Comparison of ENCODE assay signal across 27 mouse cellular contexts in the genomic region with DNA sequence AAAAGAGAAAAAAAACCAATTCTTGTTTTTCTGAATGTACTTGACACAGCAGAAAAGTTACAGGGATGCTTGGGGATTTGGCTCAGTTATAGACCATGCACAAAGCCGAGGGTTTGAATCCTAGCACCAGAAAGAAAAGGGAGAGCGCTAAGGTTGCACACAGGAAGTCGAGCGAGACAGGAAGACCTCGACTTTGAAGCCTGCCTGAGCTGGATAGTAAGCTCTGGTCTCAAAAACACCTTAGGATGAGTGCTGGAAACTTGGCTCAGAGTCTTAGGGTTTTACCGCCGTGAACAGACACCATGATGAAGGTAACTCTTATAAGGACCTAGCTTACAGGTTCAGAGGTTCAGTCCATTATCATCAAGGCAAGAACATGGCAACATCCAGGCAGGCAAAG. TPM values are rescaled to one million over a fixed set of nuclear protein-coding genes. Genes with fewer than 3 reads are reported as not detected.
"Had no signal": no experiment of that assay in that cellular context is flagged by ENCODE, and none has a peak within 500 bp of the region (broad histone marks: within the 10 kb centered on the region; RNA-seq: fewer than 3 reads in every experiment).

No protein-coding gene starts in this region.

- H3K27ac ChIP-seq: layer of hippocampus, adult 2 months; limb, embryonic 10.5 days; limb, embryonic 13.5 days; liver, embryonic 12.5 days; liver, embryonic 15.5 days; lung, embryonic 15.5 days; midbrain, embryonic 10.5 days; midbrain, embryonic 13.5 days; stomach, postnatal 0 days had no signal

- DNase-seq: kidney, adult 9 months; kidney, postnatal 14 days; kidney, postnatal 4 days; layer of hippocampus, adult 9-11 months; liver; lung, adult 18-20 months; lung, postnatal 10 days; lung, postnatal 36 days; right cerebral cortex, adult 18-20 months; right cerebral cortex, postnatal 14 days; right cerebral cortex, postnatal 4 days had no signal

- H3K9ac ChIP-seq: limb, embryonic 13.5 days; liver, embryonic 12.5 days; liver, embryonic 15.5 days; lung, embryonic 15.5 days; midbrain, embryonic 13.5 days had no signal

- H3K27me3 ChIP-seq: limb, embryonic 13.5 days; liver, embryonic 12.5 days; liver, embryonic 15.5 days; lung, embryonic 15.5 days; megakaryocyte, embryonic 14.5 days; midbrain, embryonic 13.5 days had no signal

- H3K4me2 ChIP-seq: limb, embryonic 13.5 days; liver, embryonic 12.5 days; liver, embryonic 15.5 days; lung, embryonic 15.5 days; midbrain, embryonic 13.5 days had no signal

- ATAC-seq: liver, embryonic 12.5 days; midbrain, embryonic 13.5 days; midbrain, embryonic 16.5 days had no signal

- H3K36me3 ChIP-seq: liver, embryonic 12.5 days; liver, embryonic 15.5 days; lung, embryonic 15.5 days; midbrain, embryonic 13.5 days had no signal

- H3K4me3 ChIP-seq: layer of hippocampus, adult 2 months; limb, embryonic 10.5 days; limb, embryonic 13.5 days; liver, embryonic 12.5 days; liver, embryonic 15.5 days; lung, embryonic 15.5 days; megakaryocyte, embryonic 14.5 days; midbrain, embryonic 10.5 days; midbrain, embryonic 13.5 days; myocyte had no signal

- H3K9me3 ChIP-seq: limb, embryonic 10.5 days; limb, embryonic 13.5 days; liver, embryonic 12.5 days; liver, embryonic 15.5 days; lung, embryonic 15.5 days; megakaryocyte, embryonic 14.5 days; midbrain, embryonic 10.5 days; midbrain, embryonic 13.5 days had no signal

RNA-seq across cellular contexts. Expression of a gene that starts 25.4 kb away (rescaled TPM):
- total RNA-seq: layer of hippocampus, adult 2 months; monocyte, adult 5-6 weeks had no signal
- polyA plus RNA-seq: limb, embryonic 10.5 days; limb, embryonic 13.5 days; liver, embryonic 12.5 days; liver, embryonic 15.5 days; myocyte; neural tube, embryonic 11.5 days; stomach, embryonic 14.5 days; urinary bladder, adult 2 months had no signal
